Mouse (Mus musculus) erythroblast, embryonic 14.5 days (primary cell): ENCODE data around the gene Ctsz. TPM values are rescaled to one million over a fixed set of nuclear protein-coding genes. Genes with fewer than 3 reads are reported as not detected.

Experiments used
- H3K27me3 ChIP-seq: 2 replicates; pipeline ENCODE4 v1.6.1; 2012; ENCODE audit warnings: inconsistent platforms; ENCODE audit not compliant: control insufficient read depth
- H3K36me3 ChIP-seq: 2 replicates; pipeline ENCODE4 v1.6.1; 2012; ENCODE audit warnings: mild to moderate bottlenecking, inconsistent platforms; ENCODE audit not compliant: control insufficient read depth
- H3K4me1 ChIP-seq: 2 replicates; pipeline ENCODE4 v1.6.1; 2012; ENCODE audit warnings: inconsistent platforms; ENCODE audit not compliant: control insufficient read depth
- H3K4me3 ChIP-seq: replicated peaks from 2 replicates; pipeline ENCODE3; 2012; ENCODE audit warnings: moderate library complexity, mild to moderate bottlenecking, inconsistent platforms
- H3K9me3 ChIP-seq: 2 replicates; pipeline ENCODE4 v1.6.1; 2012; ENCODE audit warnings: low read length, inconsistent platforms, mixed read lengths; ENCODE audit not compliant: control insufficient read depth
- GATA1 ChIP-seq: IDR thresholded peaks from 2 replicates; pipeline ENCODE4 v1.6.1; 2012; ENCODE audit warnings: low read length, inconsistent platforms, mixed read lengths
- TAL1 ChIP-seq: IDR thresholded peaks from 3 replicates; pipeline ENCODE4 v1.6.1; 2012; ENCODE audit warnings: low read length, inconsistent platforms, mixed read lengths
- polyA plus RNA-seq: library from polyadenylated mRNA; stranded (reverse); fragments of >175 nt; gene quantifications from 2 replicates; pipeline ENCODE4 v1.2.3, GENCODE M21; 2012

Ctsz gene
- polyA plus RNA-seq, 1 experiment: 4.4 TPM

- H3K4me1 ChIP-seq: peaks cover 45% of the 10 kb centered on the region
- TF ChIP-seq TAL1 (no peak), GATA1 (no peak)
- H3K36me3 ChIP-seq: peaks cover 33% of the 10 kb centered on the region
- no peaks in the 10 kb centered on the region for H3K9me3 ChIP-seq
- H3K4me3 ChIP-seq: peak overlapping the region; percentile 89
- H3K27me3 ChIP-seq: no peaks in the 10 kb centered on the region
Measured at GRCm38 (mm10) chr2:174415001-174415730, 23.7 kb downstream of the Ctsz start.

- Histone ChIP-seq H3K4me1 (peaks cover 43% of the 10 kb centered on the region), H3K36me3 (peaks cover 13% of the 10 kb centered on the region), H3K4me3 (no peak overlapping the region), H3K27me3 (peaks cover 4% of the 10 kb centered on the region), H3K9me3 (no peaks in the 10 kb centered on the region)
- TF ChIP-seq TAL1: no peak
Measured at GRCm38 (mm10) chr2:174413127-174413526, 25.7 kb downstream of the Ctsz start.

GRCm38 (mm10) chr2:174410222-174410621 lies 28.6 kb downstream of the Ctsz start:
- peaks cover 21% of the 10 kb centered on the region for H3K4me1 ChIP-seq
- no peak overlapping the region for H3K4me3 ChIP-seq
- TF ChIP-seq GATA1 (no peak), TAL1 (no peak)
- no peaks in the 10 kb centered on the region for H3K36me3 ChIP-seq
- peaks cover 13% of the 10 kb centered on the region for H3K27me3 ChIP-seq
- no peaks in the 10 kb centered on the region for H3K9me3 ChIP-seq

GRCm38 (mm10) chr2:174400396-174400795 lies 38.4 kb downstream of the Ctsz start:
- TF ChIP-seq GATA1 (no peak), TAL1 (no peak)
- Histone ChIP-seq H3K27me3 (no peaks in the 10 kb centered on the region; the same call in 1 of the 2 replicates), H3K4me1 (no peaks in the 10 kb centered on the region), H3K4me3 (no peak overlapping the region), H3K36me3 (no peaks in the 10 kb centered on the region), H3K9me3 (no peaks in the 10 kb centered on the region)

- H3K36me3 ChIP-seq: no peaks in the 10 kb centered on the region
- H3K4me3 ChIP-seq: no peak overlapping the region
- no peaks in the 10 kb centered on the region for H3K9me3 ChIP-seq
- H3K27me3 ChIP-seq: no peaks in the 10 kb centered on the region; the same call in 1 of the 2 replicates
- H3K4me1 ChIP-seq: no peaks in the 10 kb centered on the region
- no peak for TF ChIP-seq GATA1
- no peak for TF ChIP-seq TAL1
Measured at GRCm38 (mm10) chr2:174397881-174398280, 41.0 kb downstream of the Ctsz start.

- Histone ChIP-seq H3K27me3 (no peaks in the 10 kb centered on the region; the same call in 1 of the 2 replicates), H3K36me3 (no peaks in the 10 kb centered on the region), H3K9me3 (no peaks in the 10 kb centered on the region), H3K4me3 (no peak overlapping the region), H3K4me1 (no peaks in the 10 kb centered on the region)
- no peak for TF ChIP-seq TAL1
- no peak for TF ChIP-seq GATA1
Measured at GRCm38 (mm10) chr2:174397065-174397464, 41.8 kb downstream of the Ctsz start.

- no peaks in the 10 kb centered on the region for H3K4me1 ChIP-seq
- H3K4me3 ChIP-seq: no peak overlapping the region
- H3K27me3 ChIP-seq: no peaks in the 10 kb centered on the region; the same call in 1 of the 2 replicates
- TF ChIP-seq GATA1 (no peak), TAL1 (no peak)
- no peaks in the 10 kb centered on the region for H3K36me3 ChIP-seq
- no peaks in the 10 kb centered on the region for H3K9me3 ChIP-seq
Measured at GRCm38 (mm10) chr2:174396643-174397042, 42.2 kb downstream of the Ctsz start.

- Histone ChIP-seq H3K9me3 (no peaks in the 10 kb centered on the region), H3K4me1 (no peaks in the 10 kb centered on the region), H3K4me3 (no peak overlapping the region), H3K27me3 (no peaks in the 10 kb centered on the region), H3K36me3 (no peaks in the 10 kb centered on the region)
- no peak for TF ChIP-seq TAL1
Measured at GRCm38 (mm10) chr2:174393383-174393782, 45.5 kb downstream of the Ctsz start.

- Histone ChIP-seq H3K27me3 (no peaks in the 10 kb centered on the region), H3K4me1 (no peaks in the 10 kb centered on the region), H3K36me3 (no peaks in the 10 kb centered on the region), H3K4me3 (no peak overlapping the region), H3K9me3 (no peaks in the 10 kb centered on the region)
- TF ChIP-seq GATA1 (no peak), TAL1 (no peak)
Measured at GRCm38 (mm10) chr2:174392554-174392953, 46.3 kb downstream of the Ctsz start.

GRCm38 (mm10) chr2:174391936-174392335 lies 46.9 kb downstream of the Ctsz start:
- H3K4me3 ChIP-seq: no peak overlapping the region
- no peaks in the 10 kb centered on the region for H3K4me1 ChIP-seq
- TF ChIP-seq GATA1: no peak
- no peak for TF ChIP-seq TAL1
- H3K36me3 ChIP-seq: no peaks in the 10 kb centered on the region
- H3K9me3 ChIP-seq: no peaks in the 10 kb centered on the region
- no peaks in the 10 kb centered on the region for H3K27me3 ChIP-seq
